Mouse (Mus musculus): ENCODE results near the gene Cldn3.
"Not testable (repeated sequence)": the region's sequence is repeated elsewhere in the genome, so short reads cannot be mapped to it uniquely, and the experiment has no call there.

Gene Cldn3

DNA sequence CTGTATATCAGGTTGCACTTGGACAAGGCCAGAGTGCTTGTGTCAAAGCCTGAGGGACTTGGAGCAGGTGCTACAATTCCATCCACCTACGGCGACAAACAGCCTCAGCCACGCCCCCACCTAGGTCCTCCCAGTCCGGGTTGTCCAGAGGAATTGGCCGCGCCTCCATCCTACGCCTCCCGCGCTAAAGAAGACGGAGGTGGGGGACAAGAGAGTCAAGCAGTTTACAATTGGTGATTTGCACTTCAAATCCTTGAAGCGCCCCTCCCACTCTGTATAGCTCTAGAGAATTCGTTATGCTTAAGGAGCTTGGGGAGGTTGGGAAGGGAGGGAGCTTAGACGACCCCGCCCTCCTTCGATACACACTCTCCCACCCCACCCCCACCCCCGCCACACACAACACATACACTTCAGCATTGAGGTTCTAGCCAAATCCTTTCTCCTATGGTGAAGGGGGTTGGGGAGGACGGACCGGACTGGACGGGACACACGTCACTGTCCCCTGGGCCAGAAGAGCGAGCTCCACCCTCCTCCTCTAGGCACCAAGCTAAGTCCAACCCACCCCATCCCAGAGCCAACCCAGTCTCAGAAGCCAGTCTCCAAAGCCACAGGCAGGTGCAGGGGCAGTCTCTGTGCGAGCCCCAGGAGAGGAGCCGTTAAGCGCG lies at the start of gene Cldn3:
Gene Cldn3 (plus strand): TSS at position 582 of the 665 bp plus-strand sequence.
- no peak for DNase-seq (ENCODE audit: low read depth, low spot score)

DNA sequence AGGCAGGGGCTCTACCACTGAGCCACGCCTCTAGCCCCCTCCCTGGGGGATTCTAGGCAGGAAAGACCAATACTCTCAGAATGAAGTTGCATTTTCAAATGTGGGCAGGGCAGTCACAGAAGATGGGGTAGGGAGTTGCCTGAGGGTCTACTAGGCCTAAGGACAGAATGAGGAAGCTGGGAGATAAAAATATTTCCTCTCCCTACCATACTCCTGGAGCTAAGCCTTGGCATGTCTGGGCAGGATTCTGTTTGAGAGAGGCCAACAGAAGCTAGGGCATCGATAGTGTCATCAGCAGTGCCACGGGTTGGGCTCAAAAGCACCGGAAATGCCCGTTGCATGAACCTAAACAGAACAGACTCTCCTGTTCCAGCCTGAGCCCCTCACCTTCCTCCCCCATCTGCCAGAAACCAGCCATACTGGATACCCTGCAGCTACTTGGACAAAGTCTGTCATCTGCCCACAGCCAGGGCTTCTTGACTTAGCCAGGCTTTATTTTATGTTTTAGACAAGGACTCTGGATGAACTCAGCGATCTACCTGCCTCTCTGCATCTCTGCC lies 49.3 kb upstream of the Cldn3 start:
- DNase-seq (ENCODE audit: low read depth, low spot score): no peak

DNA sequence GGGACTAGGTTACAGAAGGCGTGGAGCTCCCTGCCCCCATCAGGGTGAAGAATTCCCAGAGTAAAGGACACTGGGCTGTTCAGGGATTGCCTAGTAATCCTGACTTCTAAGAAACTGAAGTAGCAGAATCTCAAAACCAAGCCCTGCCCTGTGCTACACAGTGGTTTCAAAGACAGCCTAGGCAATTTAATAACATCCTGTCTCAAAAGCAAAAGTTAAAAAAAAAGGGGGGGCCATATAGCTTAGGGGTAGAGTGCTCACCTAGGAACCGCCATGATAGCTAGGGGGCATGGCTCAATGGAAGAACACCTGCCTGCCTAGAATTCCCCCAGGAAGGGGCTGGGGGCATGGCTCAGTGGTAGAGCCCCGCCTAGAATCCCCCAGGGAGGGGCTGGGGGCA lies 46.9 kb upstream of the Cldn3 start:
- DNase-seq (ENCODE audit: low read depth, low spot score): no peak

DNA sequence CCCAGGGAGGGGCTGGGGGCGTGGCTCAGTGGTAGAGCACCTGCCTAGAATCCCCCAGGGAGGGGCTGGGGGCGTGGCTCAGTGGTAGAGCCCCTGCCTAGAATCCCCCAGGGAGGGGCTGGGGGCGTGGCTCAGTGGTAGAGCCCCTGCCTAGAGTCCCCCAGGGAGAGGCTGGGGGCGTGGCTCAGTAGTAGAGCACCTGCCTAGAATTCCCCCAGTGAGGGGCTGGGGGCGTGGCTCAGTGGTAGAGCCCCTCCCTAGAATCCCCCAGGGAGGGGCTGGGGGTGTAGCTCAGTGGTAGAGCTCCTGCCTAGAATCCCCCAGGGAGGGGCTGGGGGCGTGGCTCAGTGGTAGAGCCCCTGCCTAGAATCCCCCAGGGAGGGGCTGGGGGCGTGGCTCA lies 46.5 kb upstream of the Cldn3 start:
- not testable (repeated sequence) for DNase-seq (ENCODE audit: low read depth, low spot score)

DNA sequence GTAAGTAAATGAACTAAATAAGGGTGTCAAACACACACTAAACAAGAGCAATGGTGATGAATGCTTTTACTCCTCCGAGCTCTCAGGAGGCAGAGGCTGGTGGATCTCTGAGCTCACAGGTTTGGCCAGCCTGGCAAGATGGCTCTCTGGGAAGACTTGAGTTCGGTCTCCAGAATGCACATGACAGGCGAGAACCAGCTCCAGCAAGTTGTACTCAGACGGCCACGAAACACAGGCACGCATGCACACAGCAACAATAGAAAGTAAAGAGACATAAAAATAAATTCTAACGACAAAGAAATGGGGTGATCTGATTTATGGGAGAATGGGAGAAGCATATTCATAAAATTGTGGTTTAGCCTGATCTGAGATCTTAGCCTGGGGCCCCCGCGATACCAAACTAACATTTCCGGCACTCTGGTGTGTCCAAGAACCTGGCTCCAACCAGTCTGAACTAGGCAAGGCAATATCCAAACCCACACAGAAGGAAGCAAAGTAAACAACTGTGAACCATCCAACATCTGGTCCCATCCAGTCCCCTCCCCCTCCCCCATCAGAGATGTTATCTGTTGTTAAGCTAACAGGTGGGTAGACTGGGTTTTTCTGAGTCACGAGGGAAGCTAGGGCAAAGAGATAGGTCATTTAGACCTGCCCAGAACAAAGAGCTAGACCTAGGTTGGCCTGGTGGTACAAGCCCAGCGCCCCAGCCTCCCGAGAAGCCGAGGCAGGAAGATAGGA lies 44.4 kb upstream of the Cldn3 start:
- DNase-seq (ENCODE audit: low read depth, low spot score): no peak

DNA sequence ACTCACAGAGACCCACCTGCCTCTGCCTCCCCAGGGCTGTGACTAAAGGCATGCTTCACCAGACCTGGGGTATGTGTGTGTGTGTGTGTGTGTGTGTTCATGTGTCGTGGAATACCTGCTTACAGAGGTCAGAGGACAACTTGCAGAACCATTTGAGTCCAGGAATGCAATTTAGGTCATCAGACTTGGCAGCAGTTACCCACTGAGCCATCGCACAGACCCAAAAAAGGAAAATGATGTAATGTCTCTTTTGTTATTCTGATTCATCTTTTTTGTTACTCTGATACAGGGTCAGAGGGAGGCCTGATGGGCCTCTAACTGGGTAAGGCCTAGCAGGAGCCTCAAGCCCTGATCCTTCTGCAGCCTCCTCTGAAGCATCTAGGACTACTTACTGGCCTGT lies 43.3 kb upstream of the Cldn3 start:
- no peak for DNase-seq (ENCODE audit: low read depth, low spot score)

DNA sequence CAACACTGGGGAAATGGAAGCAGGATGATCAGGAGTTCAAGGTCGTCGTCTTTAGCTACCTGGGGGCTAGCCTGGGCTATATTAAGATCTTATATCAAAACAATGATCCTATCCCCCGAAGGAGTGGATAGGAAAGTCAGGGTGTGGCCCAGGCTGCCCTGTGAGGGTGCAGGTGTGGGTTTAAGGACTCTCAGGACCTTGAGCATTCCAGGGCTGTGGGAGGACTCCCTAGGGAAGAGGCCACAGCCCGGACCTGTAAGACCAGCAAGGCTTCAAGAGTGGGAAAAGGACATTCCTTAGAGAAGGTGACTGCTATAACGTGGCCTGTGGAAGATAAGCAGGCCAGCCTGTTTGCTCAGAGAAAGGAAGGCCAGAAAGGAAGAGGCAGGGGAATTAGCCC lies 41.8 kb upstream of the Cldn3 start:
- DNase-seq (ENCODE audit: low read depth, low spot score): no peak

DNA sequence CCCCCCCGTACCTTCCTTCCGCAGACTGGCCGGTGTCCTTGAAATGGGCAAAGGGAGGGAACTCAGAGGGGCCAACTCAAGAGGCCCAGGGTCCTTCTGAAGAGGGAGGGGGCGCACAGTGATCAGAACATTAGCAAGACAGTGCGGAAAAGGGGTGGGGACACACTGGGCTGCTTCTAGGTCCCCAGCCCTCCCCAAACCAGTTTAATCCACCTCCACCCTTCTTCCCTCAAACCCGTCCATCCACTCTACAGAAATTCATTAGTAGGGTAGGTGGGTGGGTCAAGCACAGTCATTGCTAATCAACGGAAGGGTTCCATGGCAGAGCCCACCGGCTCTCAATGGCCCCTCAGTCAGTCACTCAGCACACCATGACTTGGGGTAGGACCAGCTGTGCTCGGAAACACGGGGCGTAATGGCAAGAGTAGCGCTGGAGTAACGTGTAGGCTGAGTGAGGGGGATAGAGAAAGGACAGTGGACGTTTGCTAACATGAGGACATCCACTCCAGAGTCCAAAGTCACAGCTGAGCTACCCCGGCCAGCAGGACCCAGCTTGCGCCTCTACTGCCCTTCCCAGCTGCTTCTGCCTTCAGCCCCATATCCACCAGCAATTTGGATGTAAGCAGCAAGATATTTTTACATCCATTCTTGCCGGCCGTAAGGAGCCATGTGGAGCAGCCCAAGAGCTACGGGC lies 40.6 kb upstream of the Cldn3 start:
- DNase-seq (ENCODE audit: low read depth, low spot score): no peak

DNA sequence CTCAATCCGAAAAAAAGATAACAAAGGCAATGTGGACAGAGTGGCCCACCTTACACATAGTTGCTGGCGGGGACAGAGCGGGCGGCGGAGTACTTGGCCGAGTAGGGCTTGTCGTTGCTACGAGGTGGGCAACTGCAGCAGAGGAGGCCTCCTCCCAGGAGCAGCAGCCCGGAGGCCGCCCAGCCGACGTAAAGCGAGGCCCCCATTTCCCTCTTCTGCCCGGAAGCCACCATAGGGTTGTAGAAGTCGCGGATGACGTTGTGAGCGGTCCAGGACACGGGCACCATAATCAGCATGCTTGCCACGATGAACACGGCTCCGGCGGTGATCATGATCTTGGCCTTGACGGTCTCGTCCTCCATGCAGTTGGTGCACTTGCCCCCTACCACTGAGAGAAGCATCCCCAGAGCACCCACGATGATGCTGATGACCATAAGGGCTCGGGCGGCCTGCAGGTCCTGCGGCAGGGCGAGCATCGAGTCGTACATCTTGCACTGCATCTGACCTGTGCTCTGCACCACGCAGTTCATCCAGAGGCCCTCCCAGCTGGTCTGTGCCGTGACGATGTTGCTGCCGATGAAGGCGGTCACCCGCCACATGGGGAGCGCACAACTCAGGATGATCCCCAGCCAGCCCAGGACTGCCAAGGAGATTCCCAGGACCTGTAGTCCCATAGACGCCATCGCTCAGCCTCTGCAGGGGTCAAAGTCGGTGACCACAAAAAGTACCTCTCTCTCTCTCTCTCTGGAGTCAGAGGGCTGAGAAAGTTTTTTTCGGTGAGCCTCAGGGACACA lies 39.8 kb upstream of the Cldn3 start:
- no peak for DNase-seq (ENCODE audit: low read depth, low spot score)

DNA sequence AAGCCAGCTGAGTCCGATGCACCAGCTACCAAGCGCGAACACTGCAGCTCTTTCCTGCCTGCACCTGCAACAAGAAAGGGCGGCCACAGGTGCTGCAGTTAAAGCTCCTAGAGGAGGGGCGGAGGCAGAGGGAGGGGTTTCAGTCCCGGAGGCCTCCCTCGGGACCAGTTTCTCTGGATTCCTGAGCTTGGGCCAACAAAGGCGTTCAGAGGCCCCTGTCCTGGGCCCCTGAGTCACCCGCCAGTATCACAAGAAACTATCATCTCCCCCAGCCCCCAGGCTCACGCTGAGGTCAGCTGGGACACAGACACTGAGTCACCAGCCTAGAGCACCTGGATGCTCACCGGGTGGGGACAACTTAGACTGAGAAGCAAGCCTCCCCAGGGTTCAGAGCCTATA lies 39.2 kb upstream of the Cldn3 start, which contains the start of gene Cldn4:
Gene Cldn4 (minus strand): TSS at position 78 of the 399 bp plus-strand sequence.
- DNase-seq (ENCODE audit: low read depth, low spot score): no peak

DNA sequence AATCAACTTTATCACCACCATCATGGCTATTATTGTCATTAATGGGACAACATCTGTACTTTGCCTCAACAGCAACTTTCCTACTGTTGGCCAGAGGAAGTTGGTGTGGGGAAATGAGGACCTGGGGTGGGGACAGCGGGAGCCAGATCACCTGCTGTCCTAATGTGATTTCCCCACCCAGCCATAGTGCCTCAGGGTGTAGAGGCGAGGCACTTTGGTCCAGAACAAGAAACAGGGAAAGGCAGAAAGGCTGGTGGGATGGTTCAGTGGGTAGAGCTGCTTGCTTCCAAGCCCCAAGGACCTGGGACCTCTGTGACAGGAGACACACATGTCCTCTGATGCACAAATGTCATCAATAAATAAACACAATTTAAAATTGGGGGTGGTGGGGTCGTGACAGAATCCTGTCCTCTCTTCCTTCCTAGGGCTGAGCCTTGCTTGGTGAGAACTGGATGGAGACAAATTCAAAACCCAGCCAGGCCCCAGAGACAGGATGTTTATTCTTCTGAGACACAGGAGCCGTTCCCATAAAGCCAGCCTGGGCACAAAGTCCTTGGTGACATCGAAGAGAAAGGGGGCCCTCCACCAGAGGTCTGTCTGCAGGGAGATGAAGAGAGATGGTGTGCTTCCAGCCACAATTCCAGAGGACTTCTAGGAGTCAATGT lies 38.5 kb upstream of the Cldn3 start:
- DNase-seq (ENCODE audit: low read depth, low spot score): no peak

DNA sequence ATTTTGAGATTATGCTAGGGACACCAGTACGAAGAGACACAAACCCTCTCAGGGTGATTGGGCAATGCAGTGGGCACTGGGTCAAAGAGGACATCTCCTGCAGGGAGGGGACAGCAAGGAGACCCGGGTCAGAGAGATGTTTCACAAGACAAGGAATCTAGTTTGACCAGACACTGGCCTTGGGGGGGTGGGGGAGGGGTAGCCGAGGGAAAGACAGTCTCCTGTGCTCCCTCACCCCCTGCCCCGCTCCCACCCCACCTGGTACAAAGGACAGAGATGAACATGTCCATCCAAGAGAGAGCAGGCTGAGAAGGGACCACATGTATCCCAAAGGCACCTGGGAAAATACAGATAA lies 38.0 kb upstream of the Cldn3 start:
- DNase-seq (ENCODE audit: low read depth, low spot score): no peak

DNA sequence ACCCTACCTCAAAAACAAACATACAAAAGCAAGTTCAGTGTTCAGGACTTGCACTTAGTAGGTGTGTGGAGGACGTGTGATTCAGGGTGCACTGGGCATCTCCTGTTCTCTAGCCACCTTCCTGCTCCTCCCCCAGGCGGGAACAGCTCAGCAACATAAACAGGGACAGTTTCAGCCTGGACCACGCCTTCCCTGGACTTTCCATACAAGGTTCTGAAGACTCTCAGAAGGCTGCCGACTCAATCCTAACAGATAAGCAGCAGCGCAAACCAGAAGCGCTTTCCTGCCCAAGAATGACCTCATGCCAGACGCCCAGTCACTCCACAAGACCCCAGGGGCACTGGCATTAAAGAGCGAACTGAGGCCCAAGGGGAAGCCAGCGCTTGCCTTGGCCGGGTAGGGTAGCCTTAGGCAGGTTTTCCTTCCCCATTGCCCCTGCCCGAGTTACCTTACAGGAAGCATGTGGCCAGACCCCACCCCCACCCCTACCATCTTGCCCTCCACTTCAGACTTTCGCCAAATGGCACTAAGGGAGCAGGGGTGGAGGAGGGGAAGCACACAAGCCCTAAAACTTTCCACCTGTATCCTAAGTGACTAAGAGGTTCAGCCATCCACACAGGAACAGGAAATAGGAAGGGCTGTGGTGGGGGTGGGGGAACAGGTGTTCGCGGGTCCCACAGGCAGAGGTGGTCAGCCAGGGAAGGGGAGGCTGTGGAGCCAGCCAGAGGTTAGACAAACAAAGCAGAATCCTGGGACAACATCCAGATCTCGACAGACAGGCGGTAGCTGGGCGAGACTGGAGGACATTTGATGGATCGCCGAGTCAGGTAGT lies 34.7 kb upstream of the Cldn3 start:
- no peak for DNase-seq (ENCODE audit: low read depth, low spot score)

DNA sequence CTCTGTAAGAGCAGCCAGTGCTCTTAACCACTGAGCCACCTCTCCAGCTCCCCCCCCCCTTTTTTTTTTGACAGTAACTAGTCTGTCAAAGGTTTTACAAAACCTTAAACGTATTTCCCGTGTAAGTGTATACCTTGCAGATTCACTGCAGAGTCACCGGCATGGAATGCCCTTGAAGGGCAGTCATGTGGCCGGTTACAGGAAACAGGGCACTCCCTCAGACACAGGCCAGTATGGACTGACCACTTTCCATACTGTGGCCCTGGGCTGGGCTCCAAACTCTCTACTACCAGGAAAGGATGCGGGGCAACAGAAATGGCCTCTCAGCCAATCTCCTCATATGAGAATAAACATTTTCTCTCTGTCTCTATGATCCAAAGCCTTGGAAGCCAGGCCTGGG lies 30.5 kb upstream of the Cldn3 start:
- DNase-seq (ENCODE audit: low read depth, low spot score): no peak

DNA sequence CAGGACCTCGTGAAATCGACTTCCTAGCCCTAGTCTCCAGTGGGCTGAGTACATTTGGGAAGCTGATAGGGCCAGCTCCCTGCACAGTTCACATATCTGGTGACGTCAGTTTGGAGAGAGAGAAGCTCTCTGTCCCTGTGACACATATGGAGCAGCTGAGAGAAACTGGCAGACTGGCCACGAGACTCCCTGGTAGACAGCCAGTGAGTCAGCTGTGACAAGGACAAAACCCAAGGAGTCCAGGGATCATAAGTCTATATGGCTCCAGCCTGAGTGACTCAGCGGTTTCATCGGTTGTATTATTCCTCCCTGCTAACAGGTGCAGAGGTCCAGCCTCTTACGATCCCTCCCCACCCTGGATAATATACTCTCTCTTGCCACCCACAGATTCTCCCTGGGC lies 26.9 kb upstream of the Cldn3 start:
- DNase-seq (ENCODE audit: low read depth, low spot score): peak; percentile 57

DNA sequence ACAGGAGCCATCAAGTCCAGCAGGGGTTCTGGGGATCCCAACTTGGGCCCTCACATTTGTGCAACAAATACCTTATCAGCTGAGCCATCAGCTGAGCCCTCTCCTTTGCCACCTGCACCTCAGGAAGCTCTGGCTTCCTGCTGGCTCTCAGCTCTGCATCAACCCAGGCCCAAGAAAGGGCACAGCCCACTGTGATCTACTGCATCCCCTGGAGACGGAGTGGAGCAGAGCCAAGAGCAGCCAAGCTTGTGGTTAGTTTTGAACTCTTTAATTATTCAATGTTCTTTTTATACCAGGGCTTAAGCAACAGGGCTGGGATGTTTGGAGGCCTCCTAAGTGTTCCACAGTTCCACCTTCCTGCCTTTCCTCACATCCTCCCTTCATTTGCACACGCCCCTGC lies 25.6 kb upstream of the Cldn3 start:
- no peak for DNase-seq (ENCODE audit: low read depth, low spot score)

DNA sequence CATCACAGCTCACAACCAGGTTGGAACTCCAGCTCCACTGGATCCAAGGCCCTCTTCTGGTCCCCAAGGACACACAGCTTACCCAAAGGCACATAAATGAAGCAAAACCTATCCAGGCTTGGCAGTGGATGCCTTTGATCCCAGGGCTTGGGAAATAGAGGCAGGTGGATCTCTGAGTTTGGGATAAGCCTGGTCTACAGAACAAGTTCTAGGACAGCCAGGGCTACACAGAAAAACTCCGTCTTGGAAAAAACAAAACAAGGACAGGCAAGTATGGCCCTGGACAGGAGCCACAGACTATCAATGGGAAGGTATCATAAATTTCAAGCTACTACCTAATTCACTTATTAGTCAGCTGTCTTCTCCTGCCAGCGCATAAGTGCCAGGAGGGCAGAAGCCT lies 24.5 kb upstream of the Cldn3 start:
- no peak for DNase-seq (ENCODE audit: low read depth, low spot score)

DNA sequence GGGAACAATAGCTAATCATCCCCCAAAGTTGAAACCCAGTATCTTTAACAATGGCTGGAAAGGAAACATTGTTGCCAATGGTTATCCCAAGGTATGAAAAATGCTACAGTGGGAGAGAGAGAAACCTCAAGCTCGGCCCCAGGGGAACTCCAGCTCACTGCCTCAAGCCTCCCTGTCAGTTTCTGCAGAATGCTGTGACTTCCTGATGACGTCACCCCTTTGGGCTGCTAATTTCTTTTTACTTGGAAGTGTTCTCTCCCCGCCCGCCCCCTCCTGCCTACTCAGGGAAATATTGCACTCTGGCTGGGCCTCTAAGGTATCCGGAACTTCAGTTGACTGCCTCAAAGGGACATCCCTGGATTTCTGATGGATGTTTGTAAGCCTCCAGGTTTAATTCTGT lies 22.5 kb upstream of the Cldn3 start:
- no peak for DNase-seq (ENCODE audit: low read depth, low spot score)

DNA sequence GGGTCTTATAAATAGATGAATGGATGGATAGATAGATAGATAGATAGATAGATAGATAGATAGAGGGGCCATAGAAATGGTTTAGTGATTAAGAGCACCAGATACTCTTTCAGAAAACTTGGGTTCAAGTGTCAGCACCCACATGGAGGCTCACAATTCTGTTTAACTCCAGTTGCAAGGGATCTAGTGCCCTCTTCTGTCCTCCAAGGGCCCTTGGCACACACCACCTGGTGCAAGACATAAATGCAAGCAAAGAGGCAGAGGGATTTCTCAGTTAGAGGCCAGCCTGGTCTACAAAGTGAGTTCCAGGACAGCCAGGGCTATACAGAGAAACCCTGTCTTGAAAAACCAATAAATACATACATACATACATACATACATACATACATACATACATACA lies 21.4 kb upstream of the Cldn3 start:
- not testable (repeated sequence) for DNase-seq (ENCODE audit: low read depth, low spot score)

DNA sequence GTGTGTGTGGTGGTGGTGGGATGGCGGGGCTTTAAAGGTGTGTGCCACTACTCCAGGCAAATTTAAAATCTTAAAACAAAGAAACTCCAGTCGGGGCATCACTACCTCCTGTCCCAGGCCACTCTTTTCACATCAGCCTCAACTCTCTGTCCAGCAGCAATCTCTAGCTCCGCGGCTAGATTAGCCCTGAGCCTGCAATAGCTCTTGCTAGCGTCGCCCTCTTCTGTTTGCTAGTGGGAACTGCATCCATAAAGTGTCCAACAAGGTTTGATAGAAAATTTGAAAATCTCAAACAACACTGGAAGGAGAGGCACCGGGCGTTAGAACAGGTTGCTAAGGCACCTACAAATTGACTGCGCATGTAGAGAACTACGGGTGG lies 20.6 kb upstream of the Cldn3 start:
- DNase-seq (ENCODE audit: low read depth, low spot score): peak; percentile 48

All from skeletal muscle tissue, adult 2 months (tissue).